Mouse (Mus musculus) heart, embryonic 15.5 days (tissue): ENCODE results near the gene Cmtm6. TPM values are rescaled to one million over a fixed set of nuclear protein-coding genes. Genes with fewer than 3 reads are reported as not detected.

Experiments used
- polyA plus RNA-seq: library from polyadenylated mRNA; unstranded; fragments of >200 nt; fragmentation: Nextera tagmentation; extraction: Ambion mirVana; gene quantifications from 2 replicates; pipeline ENCODE4 v1.2.1, GENCODE M21; 2015

The Cmtm6 gene
- polyA plus RNA-seq, 1 experiment from 2014 or later: 39.3 TPM

Other genes with a start within 250 kb of the Cmtm6 start
- 0.57 TPM in 1 of 2 replicates, not detected in the other for gene Ccr4, start 226.2 kb upstream of the Cmtm6 start, polyA plus RNA-seq
- 1.3 and 1.7 TPM in 2 replicates for gene C130032M10Rik, start 215.4 kb upstream of the Cmtm6 start, polyA plus RNA-seq
- 0.05 and 0.10 TPM in 2 replicates for gene Trim71, start 166.7 kb upstream of the Cmtm6 start, polyA plus RNA-seq
- 31.0 and 40.3 TPM in 2 replicates for gene Cnot10, start 90.9 kb upstream of the Cmtm6 start, polyA plus RNA-seq
- 72.3 and 73.5 TPM in 2 replicates for gene Dync1li1, start 42.3 kb upstream of the Cmtm6 start, polyA plus RNA-seq
- 97.5 and 134 TPM in 2 replicates for gene Cmtm7, start 50.7 kb downstream of the Cmtm6 start, polyA plus RNA-seq
- gene Cmtm8, start 113.0 kb downstream of the Cmtm6 start, polyA plus RNA-seq: 15.0 and 19.6 TPM in 2 replicates
- 14.5 and 18.8 TPM in 2 replicates for gene Gpd1l, start 202.9 kb downstream of the Cmtm6 start, polyA plus RNA-seq
- 1.3 and 4.8 TPM in 2 replicates for gene Osbpl10, start 247.5 kb downstream of the Cmtm6 start, polyA plus RNA-seq